Mouse (Mus musculus) adrenal gland, postnatal 4 days (tissue): ENCODE data around the gene Slc6a16. TPM values are rescaled to one million over a fixed set of nuclear protein-coding genes. Genes with fewer than 3 reads are reported as not detected.

ENCODE experiments used
- DNase-seq, 2 experiments: peaks; one replicate each; pipeline ENCODE4 v3.0.0; 2021 to 2022; ENCODE audit warnings: low spot score in 2 of 2, mixed read lengths in 2 of 2
- total RNA-seq, 2 experiments: library from RNA; stranded (reverse); gene quantifications; 2 replicates each; pipeline ENCODE4 v1.2.3; 2021

The Slc6a16 gene
- total RNA-seq, 2 experiments from 2014 or later = 0.28 TPM; not detected in 1

DNA sequence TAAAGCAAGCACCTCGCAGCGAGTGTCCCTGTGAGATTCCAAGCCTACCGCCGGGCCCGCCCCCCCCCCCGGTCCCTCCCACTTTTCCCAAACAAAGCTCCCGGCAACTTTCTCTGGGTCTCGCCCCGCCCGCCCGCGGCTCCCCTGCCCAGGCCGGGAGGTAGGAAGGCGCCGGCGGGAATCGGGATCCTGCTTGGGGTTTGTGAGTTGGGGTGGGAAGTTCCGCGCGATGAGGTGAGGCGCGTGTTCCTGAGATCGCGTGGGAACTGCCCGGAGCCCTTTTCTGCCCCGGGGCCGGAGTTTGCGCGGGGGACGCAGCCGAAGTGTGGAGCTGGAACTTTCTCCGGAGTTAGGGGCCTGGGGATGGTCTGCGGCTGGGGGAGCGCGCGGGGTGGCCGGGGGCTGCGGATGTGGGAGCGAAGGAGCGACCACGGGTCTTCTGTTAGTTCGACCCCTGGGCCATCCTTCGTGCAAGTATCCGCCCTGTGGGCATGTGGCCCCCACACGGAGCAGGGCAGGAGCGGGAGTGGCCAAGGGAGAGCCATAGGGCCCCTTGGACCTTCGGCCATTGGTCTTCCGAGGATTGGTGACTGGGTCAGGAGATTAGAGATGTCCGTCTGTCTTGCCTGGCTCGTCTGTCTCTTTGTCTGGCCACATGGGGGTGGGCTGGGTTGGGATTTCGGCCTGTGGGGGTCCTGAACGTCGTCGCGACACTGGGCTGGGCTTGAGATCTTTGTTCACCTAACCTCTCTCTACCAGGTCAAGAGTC lies 25.0 kb upstream of the Slc6a16 start, which contains the start of gene Tead2:
TSS of gene Tead2 (plus strand) at position 81 of the 769 bp plus-strand sequence.
- DNase-seq = no peak

DNA sequence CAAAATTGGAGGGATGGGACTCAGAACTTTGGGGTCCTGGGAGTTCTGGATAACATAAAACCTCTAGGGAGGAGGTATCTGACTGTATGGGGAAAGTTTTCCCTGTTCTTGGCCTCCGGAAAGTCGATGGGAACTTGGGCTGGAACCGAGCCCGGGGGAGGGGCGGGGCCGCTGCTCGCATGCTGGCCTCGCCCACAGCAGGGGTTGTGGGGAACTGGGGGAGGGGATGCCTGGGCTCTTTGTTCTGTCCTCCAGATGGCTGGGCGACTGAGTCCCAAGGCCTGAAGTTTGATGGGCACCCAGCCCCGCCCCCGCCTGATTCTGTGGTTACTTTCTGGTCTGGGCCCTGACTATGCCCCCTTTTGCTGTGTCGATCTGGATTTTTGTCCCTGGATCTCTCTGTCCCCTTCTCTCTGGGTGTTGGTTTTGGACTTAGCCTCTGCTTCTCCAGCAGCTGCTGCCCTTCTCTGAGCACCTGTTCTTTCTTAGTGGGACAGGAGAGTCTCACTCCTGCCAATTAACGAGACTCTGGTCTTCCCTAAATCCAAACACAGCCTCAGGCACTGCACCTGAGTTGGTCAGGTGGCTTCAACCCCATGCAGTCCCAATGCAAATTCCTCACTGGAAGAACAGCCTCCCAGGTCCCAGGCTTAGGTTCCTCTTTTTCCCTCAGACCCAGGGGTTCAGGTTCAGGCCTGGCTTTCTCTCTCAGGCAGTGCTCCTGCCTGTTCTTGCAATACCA lies 24.3 kb upstream of the Slc6a16 start:
- DNase-seq = peak in 1 of 2 experiments; percentile 32

DNA sequence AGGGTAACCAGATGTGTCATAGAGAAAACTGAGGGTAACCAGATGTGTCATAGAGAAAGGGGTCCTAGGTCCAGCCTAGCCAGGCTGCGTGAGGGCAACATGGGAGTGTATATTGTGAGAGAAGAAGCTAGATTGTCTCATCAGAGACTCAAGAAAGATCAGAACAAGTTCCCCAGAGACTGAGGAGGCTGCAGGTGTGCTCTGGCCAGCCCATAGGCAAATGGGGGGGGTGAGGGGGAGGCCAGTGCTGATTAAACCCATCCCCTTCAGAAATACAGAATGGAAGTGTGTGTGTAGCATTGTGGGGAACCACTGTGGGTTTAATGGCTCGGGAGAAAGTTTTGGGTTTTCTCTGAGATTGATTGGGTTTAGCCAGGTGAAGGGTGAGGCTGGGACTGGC lies 19.2 kb upstream of the Slc6a16 start:
- no peak for DNase-seq

DNA sequence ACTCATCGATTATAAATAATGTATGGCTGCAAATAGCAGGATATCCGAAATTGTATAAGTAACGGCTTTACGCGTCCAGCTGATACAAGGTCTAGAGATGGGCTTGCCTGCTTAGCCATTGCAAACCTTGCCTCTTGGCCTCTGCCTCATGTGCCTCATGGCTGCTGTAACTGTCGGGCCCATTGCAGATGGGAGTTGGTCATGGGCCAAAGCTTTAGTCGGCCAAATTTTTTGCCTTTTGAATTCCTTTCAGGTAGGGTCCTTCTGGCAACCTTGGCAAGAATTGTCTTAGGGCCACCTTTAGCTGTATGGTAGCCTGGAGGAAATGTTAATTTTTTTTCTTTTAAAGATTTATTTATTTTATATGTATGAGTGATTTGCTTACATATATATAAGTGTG lies 16.1 kb upstream of the Slc6a16 start:
- DNase-seq = no peak

DNA sequence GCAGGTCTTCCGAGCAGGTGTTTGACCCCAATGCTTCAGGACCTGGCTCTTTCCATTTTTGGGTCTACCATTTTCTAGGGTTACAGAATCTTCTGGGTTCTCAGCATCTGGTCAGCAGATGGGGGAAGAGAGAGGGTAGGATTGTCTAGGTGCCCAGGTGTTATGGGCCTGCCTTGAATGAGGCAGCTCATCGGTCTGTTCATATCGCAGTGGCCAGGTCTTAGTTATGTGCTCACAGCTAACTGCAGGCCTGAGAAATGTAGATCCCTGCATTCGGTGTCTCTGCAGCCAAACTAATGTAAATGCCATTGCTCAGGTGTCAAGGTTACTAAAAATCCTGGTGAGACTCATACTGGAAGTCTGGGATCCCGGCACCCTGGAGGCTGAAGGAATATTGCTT lies 14.5 kb upstream of the Slc6a16 start:
- no peak for DNase-seq

DNA sequence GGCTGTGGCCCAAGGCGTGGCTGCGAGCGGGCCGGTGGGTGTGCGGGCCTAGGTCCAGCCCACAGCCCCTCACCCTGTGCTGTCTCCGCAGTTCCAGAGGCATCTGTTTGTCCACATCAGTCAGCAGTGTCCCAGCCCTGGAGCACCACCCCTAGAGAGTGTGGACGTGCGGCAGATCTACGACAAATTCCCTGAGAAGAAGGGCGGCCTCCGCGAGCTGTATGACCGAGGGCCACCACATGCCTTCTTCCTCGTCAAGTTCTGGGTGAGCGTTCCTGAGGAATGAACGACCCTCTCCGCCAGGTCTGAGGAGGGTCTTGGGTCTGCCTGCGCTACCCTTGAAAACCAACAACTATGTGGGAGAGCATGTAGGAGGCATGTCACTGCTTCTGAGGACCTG lies 12.3 kb upstream of the Slc6a16 start:
- DNase-seq = no peak

DNA sequence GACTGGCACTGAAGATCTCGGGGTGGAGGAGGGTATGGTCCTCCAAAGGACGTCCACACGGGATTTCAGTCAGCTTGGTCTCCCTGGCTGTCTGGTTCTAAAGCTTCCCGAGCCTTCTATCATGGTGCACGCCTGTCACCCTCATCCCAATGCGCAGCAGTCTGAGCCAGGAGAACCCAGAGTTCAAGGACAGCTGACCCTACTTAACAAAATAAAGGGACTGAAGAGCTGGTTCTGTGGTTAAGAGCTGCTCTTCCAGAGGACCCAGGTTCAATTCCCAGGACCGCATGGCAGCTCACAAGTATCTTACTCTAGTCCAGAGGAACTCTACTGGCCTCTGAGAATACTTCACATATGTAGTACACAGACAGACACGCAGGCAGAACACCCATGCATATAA lies 11.8 kb upstream of the Slc6a16 start:
- DNase-seq = no peak

DNA sequence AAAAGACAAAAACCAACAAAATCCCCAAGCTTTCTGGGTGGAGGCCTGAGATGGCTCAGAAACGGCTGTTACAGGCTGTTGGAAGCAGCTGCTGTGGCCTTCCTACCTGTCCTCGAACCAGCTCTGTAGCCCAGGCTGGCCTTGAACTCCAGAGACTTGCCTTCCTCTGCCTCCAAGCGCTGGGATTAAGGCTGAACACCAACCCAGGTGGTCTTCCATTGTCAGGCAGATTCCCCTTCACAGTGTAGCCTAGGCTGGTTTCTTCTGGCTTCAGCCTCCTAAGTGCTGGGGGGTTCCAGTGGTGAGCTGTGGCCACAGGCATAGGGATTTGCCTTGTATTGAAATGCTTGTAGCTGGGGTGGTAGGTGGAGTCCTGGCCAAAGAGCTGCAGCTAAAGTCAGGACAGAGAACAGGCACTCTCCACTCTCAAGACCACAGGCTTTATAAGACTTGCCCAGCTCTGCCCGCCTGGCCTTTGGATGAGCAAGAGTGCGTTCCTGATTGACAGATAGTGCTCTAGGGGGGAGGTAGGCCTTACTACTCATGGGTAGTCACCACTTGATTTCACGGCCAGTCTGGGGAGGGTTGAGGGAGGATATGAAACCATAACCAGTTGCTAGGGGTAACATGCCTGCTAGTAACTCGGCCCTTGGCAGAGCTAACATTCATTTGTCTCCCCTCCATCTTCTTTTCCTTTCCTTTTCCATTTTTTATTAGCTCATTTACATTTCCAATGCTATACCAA lies 11.3 kb upstream of the Slc6a16 start:
- DNase-seq = no peak

DNA sequence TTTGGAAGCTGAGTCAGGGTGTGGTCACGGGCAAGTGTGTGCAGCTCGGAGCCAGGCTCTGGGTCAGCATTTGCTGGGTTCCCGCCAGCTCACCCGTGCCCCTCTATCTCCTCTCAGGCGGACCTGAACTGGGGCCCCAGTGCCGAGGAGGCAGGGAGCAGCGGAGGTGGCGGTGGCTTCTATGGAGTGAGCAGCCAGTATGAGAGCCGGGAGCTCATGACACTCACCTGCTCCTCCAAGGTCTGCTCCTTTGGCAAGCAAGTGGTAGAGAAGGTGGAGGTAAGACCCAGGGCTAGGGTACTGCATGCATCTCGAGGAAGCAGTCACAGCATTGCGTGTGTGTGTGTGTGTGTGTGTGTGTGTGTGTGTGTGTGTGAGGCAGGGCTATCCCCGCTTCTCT lies 9.7 kb upstream of the Slc6a16 start:
- no peak for DNase-seq

DNA sequence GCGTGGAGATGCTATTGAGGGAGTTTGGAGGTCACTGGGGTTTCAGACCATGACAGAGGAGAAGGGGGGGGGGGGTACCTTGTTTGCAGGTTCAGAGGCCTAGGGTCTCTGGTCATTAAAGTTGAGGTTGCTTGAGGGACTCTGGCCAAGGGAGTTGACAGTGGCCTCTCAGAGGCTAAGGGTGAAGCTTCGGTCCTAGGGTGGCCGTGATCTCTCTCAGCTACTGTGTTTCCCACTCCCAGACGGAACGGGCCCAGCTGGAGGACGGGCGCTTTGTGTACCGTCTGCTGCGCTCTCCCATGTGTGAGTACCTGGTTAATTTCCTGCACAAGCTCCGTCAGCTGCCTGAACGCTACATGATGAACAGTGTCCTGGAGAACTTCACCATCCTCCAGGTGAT lies 8.9 kb upstream of the Slc6a16 start:
- no peak for DNase-seq

DNA sequence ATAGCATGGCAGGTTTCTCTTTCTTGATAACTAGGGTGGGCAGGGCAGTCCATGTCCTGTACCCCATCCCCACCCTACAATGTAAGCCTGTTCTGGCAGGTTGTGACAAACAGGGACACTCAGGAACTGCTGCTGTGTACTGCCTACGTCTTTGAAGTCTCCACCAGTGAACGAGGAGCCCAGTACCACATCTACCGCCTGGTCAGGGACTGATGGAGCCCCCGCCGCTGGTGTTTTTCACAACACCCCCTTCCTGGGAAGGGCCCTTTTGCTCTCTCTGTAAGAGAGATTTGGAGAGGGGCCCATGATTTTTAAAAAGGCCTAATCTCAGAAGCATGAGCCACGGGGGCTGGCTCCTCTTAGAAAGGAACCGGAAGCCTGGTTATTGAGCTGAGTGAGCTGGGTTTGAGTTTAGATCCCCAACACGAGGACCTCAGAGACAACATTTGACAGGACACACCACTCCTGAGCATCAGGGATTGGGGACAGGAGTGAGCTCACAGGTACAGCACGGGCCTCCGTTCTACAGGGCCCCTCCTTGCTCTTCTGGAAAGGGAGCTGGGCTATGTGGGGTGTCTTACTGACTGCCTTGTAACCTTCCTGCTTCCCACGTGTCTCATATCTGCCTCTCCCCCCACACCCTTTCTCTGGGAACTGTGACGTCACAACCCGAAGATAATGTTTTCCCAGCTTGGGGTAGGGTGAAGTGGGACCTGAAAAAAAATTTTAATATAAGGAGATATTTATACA lies 8.0 kb upstream of the Slc6a16 start:
- no peak for DNase-seq

DNA sequence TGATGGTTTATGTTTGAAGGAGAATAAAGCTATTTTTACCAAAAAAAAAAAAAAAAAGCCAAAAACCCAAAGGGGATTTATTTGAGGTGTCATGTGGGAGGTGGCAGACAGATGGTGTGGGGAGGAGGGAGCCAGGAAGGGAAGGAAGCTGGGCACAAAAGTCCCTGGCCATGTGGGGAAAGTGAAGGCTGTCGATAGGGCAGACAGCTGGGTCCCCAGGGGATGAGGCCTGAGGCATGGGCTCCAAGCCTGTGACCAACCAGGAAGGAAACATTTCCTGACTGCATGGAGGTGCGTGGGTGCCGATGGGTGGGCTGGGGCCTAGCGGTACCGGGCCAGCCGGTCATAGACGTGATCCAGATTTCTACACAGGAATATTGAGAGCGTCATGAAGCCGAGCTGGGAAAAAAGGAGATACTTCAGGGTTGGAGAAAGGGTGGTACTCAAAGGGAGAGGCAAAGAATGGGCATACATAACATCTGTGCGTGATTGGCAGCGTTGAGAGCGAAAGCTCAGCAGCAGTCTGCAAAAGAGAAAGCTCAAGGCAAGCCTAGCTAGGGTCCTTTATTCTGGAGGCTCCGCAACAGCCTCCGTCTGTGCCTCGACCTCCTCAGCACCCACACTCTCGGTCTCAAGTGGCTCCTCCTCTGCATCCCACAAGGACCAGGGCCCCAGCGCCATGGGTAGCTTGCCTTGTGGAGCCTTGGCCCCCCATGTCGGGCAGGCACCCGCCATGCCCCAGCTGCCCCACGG lies 7.1 kb upstream of the Slc6a16 start:
- DNase-seq = no peak

DNA sequence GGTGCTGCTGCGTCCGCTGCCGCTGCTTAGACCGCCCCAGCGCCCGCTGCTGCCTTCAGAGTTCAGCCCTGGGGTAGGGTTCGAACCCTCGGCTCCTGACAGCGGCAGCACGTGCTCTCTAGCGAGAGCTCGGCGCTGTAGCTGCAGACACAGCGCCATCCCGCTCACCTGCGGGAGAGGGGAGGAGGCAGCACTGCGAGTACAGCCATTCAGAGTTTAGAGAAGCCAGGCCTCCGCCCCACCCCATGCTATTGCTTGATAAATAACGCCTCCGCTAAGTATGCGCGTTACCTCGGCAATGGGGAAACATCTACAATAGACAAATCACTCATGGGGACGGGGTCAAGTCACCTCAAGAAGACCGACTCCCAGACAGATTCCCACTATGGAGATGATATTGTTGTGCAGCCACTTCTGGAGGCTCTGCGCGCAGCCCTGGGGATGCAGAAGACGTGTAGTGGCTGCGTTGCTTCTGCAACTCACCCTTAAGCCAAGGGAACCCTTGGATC lies 6.5 kb upstream of the Slc6a16 start:
- no peak for DNase-seq

DNA sequence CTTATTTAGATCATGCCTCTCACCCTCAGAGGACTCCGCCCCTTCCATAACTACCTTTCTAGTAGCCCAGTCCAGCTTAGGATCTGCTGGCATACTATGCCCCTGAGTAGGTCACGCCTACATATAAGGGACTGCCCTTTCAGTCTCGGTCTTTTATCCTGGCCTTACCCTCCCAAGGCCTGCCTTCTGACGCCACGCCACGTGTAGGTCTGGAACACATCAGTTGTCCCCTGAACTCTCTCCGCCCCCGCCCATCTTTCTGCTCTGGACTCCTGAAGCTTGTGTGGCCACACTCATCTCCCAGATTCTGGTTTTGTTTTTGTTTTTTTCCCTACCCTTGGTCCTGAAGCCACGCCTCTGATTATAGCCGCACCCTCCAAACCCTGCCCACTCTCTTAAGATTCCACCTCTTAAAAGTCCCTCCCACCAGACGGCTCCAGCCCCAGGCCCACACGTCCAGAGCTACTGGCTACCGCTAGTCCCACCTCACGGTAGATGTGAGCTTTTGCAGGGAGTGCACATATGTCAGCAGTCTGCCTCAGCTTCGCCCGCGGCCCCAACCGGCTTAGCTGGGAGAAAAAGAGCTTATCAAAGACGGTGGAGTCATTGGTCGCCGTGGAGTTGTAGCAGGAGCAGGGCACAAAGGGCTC lies 5.8 kb upstream of the Slc6a16 start:
- no peak for DNase-seq

DNA sequence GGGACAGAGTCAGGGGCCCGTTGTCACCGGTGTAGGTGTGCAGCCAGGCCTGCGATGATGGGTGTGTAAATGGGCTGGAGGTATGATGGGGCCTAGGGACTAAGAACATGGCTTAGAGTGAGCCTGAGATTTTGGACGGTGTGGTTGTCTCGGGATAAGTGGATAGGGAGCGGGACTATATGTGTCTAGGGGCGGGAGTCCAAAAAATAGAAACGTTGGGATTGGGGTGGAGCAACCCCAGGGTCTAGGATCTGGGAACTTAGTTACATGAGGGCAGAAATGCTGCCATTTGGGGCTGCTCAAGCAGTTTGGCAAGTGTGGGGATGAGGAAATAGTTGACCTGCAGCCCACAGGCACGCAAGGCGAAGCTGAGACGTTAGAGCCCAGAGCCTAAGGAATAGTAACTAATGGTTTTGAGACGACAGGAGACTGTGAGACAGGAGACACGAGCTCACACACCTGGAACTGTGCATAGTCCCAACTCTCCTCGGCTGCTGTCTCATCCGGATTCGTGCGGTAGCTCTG lies 5.2 kb upstream of the Slc6a16 start:
- DNase-seq = no peak

DNA sequence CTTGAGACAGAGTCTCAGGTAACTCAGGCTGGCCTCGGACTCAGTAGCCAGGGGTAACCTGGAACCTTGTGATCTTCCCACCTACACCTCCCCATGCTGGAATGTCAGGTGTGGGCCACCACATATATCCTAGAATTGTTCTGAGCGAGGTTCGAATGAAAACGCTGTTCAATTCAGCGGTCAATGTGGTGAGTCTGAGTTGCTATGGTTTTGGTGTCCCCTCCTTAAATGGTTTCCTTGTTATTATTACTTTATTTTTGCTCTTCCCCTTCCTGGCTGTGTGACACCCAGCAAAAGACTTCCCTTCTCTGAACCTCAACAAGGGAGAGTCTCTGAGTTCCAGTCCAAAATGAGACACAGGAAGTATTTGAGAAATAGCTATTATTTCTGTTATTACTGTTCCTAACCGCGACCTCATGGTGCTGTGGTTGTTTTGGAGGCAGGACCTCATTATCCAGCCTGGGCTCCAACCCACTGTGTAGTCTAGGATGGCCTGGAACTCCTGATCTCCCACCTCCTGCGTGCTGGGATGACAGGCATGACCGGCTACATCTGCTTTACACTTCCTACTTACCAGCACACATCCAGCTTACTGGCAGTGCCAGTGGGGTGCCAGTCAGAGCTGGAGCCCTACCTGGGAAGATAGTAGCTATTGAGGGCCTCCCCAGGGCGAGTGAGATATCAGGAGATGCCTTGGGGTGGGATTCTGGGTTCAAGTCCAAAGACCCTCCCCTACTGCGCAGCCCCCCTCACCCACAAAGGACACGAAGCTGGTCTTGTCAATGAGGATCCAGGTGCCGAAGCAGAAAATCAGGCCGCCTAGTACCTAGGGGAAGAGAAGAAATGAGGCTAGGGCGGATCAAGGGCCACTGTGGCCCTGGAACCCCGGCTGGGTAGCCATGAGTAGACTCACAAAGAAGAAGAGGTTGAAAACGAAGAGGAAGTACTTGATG lies 2.9 kb upstream of the Slc6a16 start:
- DNase-seq = no peak

DNA sequence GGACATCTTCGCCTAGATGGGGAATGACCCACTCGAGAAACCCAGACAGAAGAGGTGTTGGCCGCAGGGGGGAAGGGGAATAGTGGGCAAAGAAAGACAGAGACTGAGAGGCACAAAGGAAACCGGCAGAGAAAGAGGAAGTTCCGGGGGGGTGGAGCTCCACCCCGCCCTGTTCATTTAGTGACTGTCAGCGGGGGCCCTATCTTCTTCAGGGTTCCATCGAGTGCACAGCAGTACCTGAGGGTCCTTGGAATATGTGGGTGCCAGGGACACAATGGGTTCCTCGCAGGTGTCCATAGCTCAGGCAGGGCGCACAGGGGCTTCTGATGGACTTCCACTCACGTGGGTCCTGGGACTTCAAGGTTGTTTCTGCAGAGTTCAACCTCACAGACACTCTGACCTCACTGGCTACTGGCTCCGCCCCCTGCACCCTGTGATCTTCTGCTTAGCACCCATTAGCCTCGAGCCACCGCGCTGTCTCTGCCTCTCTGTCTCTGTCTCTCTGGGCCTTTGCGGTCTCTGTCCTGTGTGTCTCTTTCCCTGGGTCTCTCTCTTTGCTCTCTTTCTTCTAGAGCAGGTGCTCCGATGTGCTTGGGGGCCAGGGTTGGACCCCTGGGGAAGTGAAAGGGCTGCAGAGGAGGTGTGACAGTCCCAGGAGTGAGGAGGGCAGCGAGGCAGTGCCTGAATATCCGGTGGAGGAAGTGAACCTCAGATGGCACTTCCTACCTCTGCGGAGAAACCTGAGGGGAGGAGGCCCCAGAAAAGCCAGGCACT lies 2.0 kb upstream of the Slc6a16 start, which contains the start of gene Cd37:
TSS of gene Cd37 (minus strand) at position 393 of the 774 bp plus-strand sequence.
- DNase-seq = no peak
